Mouse (Mus musculus): ENCODE data around the gene Prss22. TPM values are rescaled to one million over a fixed set of nuclear protein-coding genes. Genes with fewer than 3 reads are reported as not detected.
"Not testable (repeated sequence)": the region's sequence is repeated elsewhere in the genome, so short reads cannot be mapped to it uniquely, and the experiment has no call there.

The Prss22 gene
- polyA plus RNA-seq, 1 experiment from 2014 or later: 0.17 TPM

- not testable (repeated sequence) for ATAC-seq (ENCODE audit: insufficient read depth, low FRiP score, low TSS enrichment); DNase-seq (ENCODE audit: low spot score); H3K9ac ChIP-seq (ENCODE audit: low read length); H3K27ac ChIP-seq (ENCODE audit: low read depth, low read length); H3K4me2 ChIP-seq (ENCODE audit: low read depth); H3K4me3 ChIP-seq (ENCODE audit: low read depth, low read length); H3K27me3 ChIP-seq (ENCODE audit: control insufficient read depth, insufficient read depth, low read length); H3K36me3 ChIP-seq (ENCODE audit: control insufficient read depth, insufficient read depth, low read length); H3K4me1 ChIP-seq (ENCODE audit: control insufficient read depth, insufficient read depth, low read length); H3K9me3 ChIP-seq (ENCODE audit: control insufficient read depth, low read length)
- WGBS: 83% methylated on average over 4 of the region's 4 CpGs
These were observed 50.4 kb downstream of the Prss22 start for GRCm38 (mm10) chr17:23947486-23947885.

Small RNA genes lying within 50 kb of the gene (microRNA-seq; reads per million reads assigned to microRNA genes)
- not detected for gene Gm27700

Other genes with a start within 250 kb of the Prss22 start
- 173 and 197 TPM in 2 replicates for gene Flywch1, start 226.5 kb downstream of the Prss22 start, polyA plus RNA-seq (2014; fragmentation: Nextera tagmentation; extraction: Ambion mirVana)
- 29.1 and 32.6 TPM in 2 replicates for gene Flywch2, start 212.0 kb downstream of the Prss22 start, polyA plus RNA-seq (2014; fragmentation: Nextera tagmentation; extraction: Ambion mirVana)
- 399 and 408 TPM in 2 replicates for gene Srrm2, start 207.6 kb downstream of the Prss22 start, polyA plus RNA-seq (2014; fragmentation: Nextera tagmentation; extraction: Ambion mirVana)
- 1,025 and 1,061 TPM in 2 replicates for gene Elob, start 169.0 kb downstream of the Prss22 start, polyA plus RNA-seq (2014; fragmentation: Nextera tagmentation; extraction: Ambion mirVana)
- 0.18 TPM in 1 of 2 replicates, not detected in the other for gene Prss33, start 162.0 kb downstream of the Prss22 start, polyA plus RNA-seq (2014; fragmentation: Nextera tagmentation; extraction: Ambion mirVana)
- gene Prss32, start 154.2 kb downstream of the Prss22 start, polyA plus RNA-seq (2014; fragmentation: Nextera tagmentation; extraction: Ambion mirVana): not detected in 2 replicates
- 1.3 and 1.8 TPM in 2 replicates for gene Prss41, start 153.9 kb downstream of the Prss22 start, polyA plus RNA-seq (2014; fragmentation: Nextera tagmentation; extraction: Ambion mirVana)
- not detected in 2 replicates for gene Prss21, start 130.0 kb downstream of the Prss22 start, polyA plus RNA-seq (2014; fragmentation: Nextera tagmentation; extraction: Ambion mirVana)
- not detected in 2 replicates for gene Dcpp1, start 117.2 kb downstream of the Prss22 start, polyA plus RNA-seq (2014; fragmentation: Nextera tagmentation; extraction: Ambion mirVana)
- not detected in 2 replicates for gene Dcpp2, start 117.2 kb downstream of the Prss22 start, polyA plus RNA-seq (2014; fragmentation: Nextera tagmentation; extraction: Ambion mirVana)
- gene Dcpp3, start 80.6 kb downstream of the Prss22 start, polyA plus RNA-seq (2014; fragmentation: Nextera tagmentation; extraction: Ambion mirVana): not detected in 2 replicates
- gene Sbp, start 56.4 kb downstream of the Prss22 start, polyA plus RNA-seq (2014; fragmentation: Nextera tagmentation; extraction: Ambion mirVana): not detected in 2 replicates
- gene Sbpl, start 42.8 kb downstream of the Prss22 start, polyA plus RNA-seq (2014; fragmentation: Nextera tagmentation; extraction: Ambion mirVana): not detected in 2 replicates
- gene Prss30, start 17.5 kb downstream of the Prss22 start, polyA plus RNA-seq (2014; fragmentation: Nextera tagmentation; extraction: Ambion mirVana): not detected in 2 replicates
- gene Prss27, start 40.0 kb upstream of the Prss22 start, polyA plus RNA-seq (2014; fragmentation: Nextera tagmentation; extraction: Ambion mirVana): 0.37 TPM in 1 of 2 replicates, not detected in the other
- gene Kctd5, start 75.4 kb upstream of the Prss22 start, polyA plus RNA-seq (2014; fragmentation: Nextera tagmentation; extraction: Ambion mirVana): 87.6 and 94.5 TPM in 2 replicates
- 44.6 and 44.9 TPM in 2 replicates for gene Pdpk1, start 152.8 kb upstream of the Prss22 start, polyA plus RNA-seq (2014; fragmentation: Nextera tagmentation; extraction: Ambion mirVana)
- gene Amdhd2, start 165.7 kb upstream of the Prss22 start, polyA plus RNA-seq (2014; fragmentation: Nextera tagmentation; extraction: Ambion mirVana): 27.3 and 36.2 TPM in 2 replicates
- gene Atp6v0c, start 171.6 kb upstream of the Prss22 start, polyA plus RNA-seq (2014; fragmentation: Nextera tagmentation; extraction: Ambion mirVana): 555 and 574 TPM in 2 replicates
- gene Tbc1d24, start 207.5 kb upstream of the Prss22 start, polyA plus RNA-seq (2014; fragmentation: Nextera tagmentation; extraction: Ambion mirVana): 7.9 and 8.7 TPM in 2 replicates
- 4.0 and 4.7 TPM in 2 replicates for gene Ntn3, start 211.4 kb upstream of the Prss22 start, polyA plus RNA-seq (2014; fragmentation: Nextera tagmentation; extraction: Ambion mirVana)
- gene Tedc2, start 222.8 kb upstream of the Prss22 start, polyA plus RNA-seq (2014; fragmentation: Nextera tagmentation; extraction: Ambion mirVana): 16.7 and 18.3 TPM in 2 replicates